Mouse (Mus musculus) frontal cortex, postnatal 36 days (tissue): ENCODE results near the gene Celf1.
A peak's percentile ranks its signal among the peaks of the same experiment; 100 is the strongest.
"Not testable (repeated sequence)": the region's sequence is repeated elsewhere in the genome, so short reads cannot be mapped to it uniquely, and the experiment has no call there.

Experiments used
- DNase-seq, 2 experiments: peaks; one replicate each; pipeline ENCODE4 v3.0.0; 2022; ENCODE audit warnings: low spot score in 2 of 2

Gene Celf1

DNA sequence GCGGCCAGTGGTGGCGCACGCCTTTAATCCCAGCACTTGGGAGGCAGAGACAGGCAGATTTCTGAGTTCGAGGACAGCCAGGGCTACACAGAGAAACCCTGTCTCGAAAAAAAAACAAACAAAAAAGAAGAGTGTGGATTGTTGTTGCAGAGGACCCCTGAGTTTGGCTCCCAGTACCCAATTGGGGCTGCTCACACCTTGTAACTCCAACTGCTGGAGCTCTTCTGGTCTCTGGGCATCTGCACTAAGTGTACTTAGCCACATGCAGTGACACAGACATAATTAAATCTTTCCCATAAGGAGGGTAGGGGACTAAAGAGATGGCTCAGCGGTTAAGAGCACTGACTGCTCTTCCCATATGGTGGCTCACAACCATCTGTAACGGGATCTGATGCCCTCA is 82.1 kb downstream of the Celf1 start:
- not testable (repeated sequence) for DNase-seq

GRCm38 (mm10) chr2:91023131-91023530 is 82.9 kb downstream of the Celf1 start:
- DNase-seq, result no peak

DNA sequence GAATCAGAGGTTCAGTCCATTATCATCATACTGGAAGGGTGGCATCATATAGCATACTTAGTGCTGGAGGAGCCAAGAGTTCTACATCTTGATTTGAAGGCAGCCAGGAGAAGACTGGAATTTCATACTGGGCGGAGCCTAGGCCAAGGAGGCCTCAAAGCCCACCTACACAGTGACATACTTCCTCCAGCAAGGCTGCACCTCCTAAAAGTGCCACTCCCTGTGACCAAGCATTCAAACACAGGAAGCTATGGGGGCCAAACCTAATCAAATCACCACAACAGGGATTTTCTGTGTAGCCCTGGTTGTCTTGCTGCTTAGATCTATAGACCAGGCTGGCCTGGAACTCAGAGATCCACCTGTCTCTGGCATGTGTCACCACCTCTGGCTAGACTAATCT is 83.8 kb downstream of the Celf1 start:
- no peak for DNase-seq

DNA sequence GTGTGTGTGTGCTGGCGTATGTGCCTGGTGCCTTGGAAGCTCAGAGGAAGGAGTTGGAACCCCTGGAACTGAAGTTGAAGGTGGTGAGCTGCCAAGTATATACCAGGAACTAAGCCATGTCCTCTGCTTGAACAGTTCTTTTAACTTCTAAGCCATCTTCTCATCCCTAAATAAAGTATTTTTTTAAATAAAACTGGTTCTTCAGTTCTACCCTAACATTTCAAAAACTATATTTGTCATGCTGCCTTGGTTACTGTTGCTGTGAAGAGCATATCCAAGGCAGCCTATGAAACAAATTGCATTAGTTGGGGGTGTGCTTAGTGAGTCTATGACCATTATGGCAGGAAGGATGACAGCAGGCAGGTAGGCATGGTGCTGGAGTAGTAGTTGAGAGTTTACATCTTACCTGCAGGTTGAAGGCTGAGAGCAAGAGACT is 84.9 kb downstream of the Celf1 start:
- DNase-seq, result peak in 1 of 2 experiments; percentile 58

DNA sequence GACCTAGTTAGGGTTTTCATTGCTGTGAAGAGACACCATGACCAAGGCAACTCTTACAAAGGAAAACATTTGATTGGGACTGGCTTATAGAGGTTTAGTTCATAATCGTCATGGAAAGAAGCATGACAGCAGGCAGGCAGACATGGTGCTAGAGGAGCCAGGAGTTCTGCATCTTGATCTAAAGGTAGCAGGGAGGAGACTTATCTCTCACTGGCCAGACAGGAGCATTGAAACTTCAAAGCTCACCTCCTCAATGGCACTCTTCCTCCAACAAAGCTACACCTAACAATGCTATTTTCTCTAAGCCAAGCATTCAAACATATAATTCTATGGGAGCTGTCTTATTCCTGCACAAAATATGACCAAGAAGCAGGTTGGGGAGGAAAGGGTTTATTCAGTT is 86.3 kb downstream of the Celf1 start:
- no peak for DNase-seq

- no peak for DNase-seq
Measured at GRCm38 (mm10) chr2:91027391-91028214, 87.4 kb downstream of the Celf1 start.

DNA sequence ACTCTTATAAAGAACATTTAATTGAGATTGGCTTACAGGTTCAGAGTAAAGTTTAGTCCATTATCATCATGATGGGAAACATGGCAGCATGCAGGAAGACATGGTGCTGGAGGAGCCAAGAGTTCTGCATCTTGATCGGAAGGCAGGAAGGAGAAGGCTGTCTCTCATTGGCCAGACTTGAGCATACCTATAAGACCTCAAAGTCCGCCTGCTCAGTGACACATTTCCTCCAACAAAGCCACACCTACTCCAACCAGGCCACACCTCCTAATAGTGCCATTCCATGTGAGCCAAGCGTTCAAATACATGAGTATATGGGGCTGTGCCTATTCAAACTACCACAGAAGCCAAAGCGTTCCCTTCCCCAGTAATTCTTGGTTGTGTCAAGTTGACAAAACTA is 91.0 kb downstream of the Celf1 start:
- no peak for DNase-seq

DNA sequence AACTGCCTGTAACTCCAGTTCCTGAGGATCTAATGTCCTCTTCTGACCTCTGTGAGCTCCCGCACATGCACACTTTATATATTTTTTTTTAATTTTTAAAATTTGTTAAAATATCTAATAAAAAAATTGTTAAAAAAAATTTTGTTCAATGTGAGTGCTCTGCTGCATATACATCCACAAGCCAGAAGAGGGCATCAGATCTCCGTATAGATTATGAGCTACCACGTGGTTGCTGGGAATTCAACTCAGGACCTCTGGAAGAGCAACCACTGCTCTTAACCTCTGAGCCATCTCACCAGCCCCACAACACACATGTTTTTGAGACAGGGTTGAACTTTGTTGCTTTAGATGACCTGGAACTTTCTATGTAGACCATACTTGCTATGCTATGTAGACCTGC is 92.8 kb downstream of the Celf1 start:
- no peak for DNase-seq

DNA sequence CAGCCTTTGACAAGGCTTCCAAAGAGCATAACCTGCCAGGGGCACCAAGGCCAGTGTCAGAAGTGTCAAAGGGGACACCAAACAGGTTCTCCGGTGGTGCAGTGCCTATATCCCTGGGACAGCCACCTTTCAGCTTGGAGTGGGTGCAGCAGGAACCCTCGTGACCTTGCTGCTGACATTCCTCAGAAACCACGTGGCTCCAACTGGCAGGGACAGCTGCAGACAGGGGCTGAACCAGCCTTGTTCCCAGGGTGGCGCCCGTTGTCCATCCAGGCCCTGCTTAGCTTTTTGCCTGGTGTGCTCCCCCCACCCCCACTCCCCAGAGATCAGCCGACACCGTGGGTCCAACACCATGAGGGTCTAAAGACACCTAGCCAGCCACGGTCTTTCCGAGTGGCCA is 95.2 kb downstream of the Celf1 start, which contains the start of gene Rapsn:
Gene Rapsn, plus strand, starts transcription at position 236 of the 400 bp plus-strand sequence.
- no peak for DNase-seq

GRCm38 (mm10) chr2:91041786-91042185 is 101.6 kb downstream of the Celf1 start:
- no peak for DNase-seq

DNA sequence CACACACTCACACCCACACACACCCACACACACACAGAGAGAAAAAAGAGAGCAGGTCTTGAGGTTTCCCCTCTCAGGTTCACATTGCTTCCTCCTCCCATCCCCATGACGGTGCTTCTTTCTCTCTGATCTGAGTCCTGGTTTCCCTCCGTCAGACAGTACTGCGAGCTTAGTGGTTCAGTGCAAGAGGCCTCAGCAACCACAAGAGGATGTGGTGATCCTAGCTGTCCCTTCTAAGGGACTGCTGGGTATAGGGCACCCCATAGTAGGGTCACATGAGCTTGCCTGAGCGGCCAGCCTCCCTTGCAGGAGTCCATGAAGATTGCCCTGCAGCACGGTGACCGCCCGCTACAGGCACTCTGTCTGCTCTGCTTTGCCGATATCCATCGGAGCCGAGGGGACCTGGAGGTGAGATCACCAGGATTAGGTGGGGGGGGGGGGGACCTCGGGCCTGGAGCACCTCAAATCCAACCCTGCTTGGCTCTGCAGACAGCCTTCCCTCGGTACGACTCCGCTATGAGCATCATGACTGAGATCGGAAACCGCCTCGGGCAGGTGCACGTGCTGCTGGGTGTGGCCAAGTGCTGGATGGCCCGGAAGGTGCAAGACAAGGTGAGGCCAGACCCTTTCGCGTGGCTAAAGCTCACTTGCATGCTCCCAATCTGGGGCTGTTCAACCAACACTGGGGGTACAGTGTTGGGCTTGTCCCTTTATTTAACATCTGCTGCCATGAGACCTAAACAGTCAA is 102.6 kb downstream of the Celf1 start:
- DNase-seq, result no peak

DNA sequence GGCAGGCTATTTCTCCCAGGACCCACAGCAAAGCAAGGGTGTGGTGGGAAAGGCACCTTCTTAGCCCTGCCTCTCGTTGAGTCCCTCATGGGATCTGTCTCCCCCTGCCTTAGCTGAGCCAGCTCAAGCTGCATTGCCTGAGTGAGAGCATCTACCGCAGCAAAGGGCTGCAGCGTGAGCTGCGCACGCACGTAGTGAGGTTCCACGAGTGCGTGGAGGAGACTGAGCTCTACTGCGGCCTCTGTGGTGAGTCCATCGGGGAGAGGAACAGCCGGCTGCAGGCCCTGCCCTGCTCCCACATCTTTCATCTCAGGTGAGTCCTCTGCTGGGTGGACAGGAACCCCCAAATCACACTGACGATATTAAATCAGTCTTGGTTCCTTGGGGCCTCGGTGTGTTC is 104.5 kb downstream of the Celf1 start:
- no peak for DNase-seq

DNA sequence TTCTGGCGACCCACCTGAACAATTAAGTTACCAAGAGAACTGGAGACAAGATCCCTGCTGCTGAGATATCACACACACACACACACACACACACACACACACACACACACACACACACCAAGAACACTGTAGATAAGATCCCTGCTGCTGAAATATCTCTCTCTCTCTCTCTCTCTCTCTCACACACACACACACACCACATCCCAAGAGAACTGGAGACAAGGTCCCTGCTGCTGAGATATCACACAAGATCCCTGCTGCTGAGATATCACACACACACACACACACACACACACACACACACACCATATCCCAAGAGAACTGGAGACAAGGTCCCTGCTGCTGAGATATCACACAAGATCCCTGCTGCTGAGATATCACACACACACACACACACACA is 105.6 kb downstream of the Celf1 start:
- not testable (repeated sequence) for DNase-seq

DNA sequence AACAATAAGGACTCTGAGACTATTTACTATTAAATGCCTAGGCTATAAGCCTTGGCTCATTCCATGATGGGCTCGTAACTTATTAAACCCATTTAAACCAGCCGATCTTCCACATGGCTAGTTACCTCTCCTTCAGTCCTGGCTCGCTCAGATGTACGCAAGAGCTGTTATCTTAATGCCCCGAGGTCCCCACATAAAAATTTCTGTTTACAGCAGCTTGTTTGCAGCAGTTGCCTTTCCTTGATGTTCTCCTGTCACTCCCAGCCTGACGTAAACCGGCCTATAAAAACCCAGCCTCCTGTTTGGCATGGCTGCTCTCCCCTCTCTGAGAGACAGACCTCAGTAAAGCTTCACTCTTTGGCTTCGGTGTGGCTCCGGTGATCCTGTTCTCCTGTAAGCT is 107.2 kb downstream of the Celf1 start:
- DNase-seq, result no peak

DNA sequence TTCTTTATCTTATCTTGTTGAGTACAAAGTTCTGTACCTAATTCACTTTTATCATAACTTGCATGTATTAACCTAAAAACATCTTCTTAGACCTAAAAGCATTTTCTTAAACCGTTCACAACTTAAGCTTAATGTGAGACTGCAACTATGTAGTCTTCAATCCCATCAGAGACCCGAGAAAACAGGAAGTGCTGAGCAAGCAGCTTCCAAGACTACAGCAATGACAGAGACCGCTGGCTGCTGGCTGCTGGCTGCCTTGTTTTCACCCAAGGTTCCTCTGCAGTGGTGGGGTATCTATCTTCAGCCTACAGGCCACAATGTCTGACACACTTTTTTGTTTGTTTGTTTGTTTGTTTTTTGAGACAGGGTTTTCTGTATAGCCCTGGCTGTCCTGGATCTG is 111.7 kb downstream of the Celf1 start:
- no peak for DNase-seq

DNA sequence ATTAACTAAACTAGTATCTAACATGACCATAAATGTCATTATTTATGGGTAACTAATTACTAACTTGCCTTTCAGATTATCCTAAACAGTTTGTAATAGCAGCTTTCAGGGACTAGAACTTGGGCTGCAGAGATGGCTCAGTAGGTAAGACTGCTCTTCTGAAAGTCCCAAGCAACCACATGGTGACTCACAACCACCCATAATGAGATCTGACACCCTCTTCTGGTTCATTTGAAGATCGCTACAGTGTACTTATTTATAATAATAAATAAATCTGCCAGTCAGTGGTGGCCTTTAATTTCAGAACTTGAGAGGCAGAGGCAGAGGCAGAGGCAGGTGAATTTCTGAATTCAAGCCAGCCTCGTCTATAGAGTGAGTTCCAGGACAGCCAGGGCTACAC is 112.6 kb downstream of the Celf1 start:
- DNase-seq, result no peak

DNA sequence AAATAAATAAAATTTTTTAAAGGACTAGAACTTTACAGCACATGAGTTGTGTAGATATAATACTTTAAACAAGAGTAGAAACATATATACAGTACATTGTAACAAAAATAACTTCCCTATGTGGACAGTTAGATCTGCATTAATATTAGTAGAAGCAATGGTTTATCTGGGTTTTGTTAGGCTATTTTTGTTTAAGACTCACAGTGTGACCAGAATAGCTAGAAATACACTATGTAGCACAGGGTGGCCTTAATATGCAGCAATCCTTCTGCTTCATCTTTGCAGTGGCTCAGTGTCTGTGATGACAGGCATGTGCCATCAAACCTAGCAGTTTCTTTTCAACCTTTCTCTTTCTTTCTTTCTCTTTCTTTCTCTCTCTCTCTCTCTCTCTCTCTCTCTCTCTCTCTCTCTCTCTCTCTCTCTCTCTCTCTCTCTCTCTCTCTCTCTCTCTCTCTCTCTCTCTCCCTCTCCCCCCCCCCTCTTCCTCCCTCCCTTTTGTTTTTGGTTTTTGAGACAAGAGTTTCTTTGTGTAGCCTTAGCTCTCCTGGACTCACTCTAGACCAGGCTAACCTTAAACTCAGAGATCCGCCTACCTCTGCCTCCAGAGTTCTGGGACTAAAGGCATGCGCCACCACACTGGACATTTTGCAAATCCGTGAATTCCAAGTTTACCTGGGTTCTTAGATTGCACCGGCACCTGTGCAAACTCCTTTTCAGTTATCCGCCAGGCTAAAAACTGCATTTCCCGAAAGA is 113.2 kb downstream of the Celf1 start:
- no peak for DNase-seq

GRCm38 (mm10) chr2:91053934-91054382 is 113.8 kb downstream of the Celf1 start, which contains the start of gene Psmc3:
TSS of gene Psmc3 (plus strand) at chr2:91054009.
- peak; percentile 94 to 96 for DNase-seq

GRCm38 (mm10) chr2:91058435-91058834 is 118.3 kb downstream of the Celf1 start:
- no peak for DNase-seq

DNA sequence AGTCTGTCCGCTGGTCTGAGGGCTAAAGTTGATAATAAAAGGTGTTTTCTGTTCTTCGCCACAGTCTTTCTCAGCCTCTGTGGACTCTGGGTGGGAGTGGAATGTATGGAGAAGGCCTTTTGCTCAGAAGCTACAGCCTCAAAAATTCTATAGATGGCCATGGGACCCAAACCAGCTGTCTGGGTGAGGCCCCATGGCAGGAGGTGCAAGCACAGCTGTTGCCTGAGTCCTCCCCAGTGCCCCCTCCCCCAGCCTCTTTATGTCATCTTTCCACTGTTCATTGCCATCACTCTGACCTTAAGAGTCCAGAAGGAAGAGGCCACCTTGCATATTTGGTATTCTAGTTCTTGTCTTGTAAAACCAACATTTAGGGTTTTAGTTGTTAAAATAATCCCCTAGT is 119.2 kb downstream of the Celf1 start:
- DNase-seq, result no peak

- DNase-seq, result peak; percentile 74 to 82
Measured at GRCm38 (mm10) chr2:91060544-91061355, 120.6 kb downstream of the Celf1 start.
